Mouse (Mus musculus) stomach, embryonic 15.5 days (tissue): ENCODE measurements around the gene Grid2. TPM values are rescaled to one million over a fixed set of nuclear protein-coding genes. Genes with fewer than 3 reads are reported as not detected.
"Not testable (repeated sequence)": the region's sequence is repeated elsewhere in the genome, so short reads cannot be mapped to it uniquely, and the experiment has no call there.

Experiments
- ATAC-seq: fragments of 200-750 bp; cut with Nextera tagmentation; 2 replicates; pipeline ENCODE4 v1.8.0; 2017; ENCODE audit warnings: low read depth, moderate number of reproducible peaks, moderate TSS enrichment; ENCODE audit not compliant: insufficient read depth, low FRiP score
- H3K27ac ChIP-seq: fragments of 300-500 bp; sonication (generic); 2 replicates; pipeline ENCODE4 v1.5.1; 2015; ENCODE audit warnings: mild to moderate bottlenecking, inconsistent platforms
- H3K27me3 ChIP-seq: fragments of 300-500 bp; sonication (generic); replicated peaks from 2 replicates; pipeline ENCODE4 v1.6.1; 2015; ENCODE audit warnings: inconsistent platforms
- H3K36me3 ChIP-seq: fragments of 300-500 bp; sonication (generic); 2 replicates; pipeline ENCODE4 v1.6.1; 2015; ENCODE audit warnings: inconsistent platforms
- H3K4me1 ChIP-seq: fragments of 300-500 bp; sonication (generic); 2 replicates; pipeline ENCODE4 v1.6.1; 2015; ENCODE audit warnings: inconsistent platforms
- H3K4me2 ChIP-seq: fragments of 300-500 bp; sonication (generic); 2 replicates; pipeline ENCODE4 v1.6.1; 2015; ENCODE audit warnings: mild to moderate bottlenecking, inconsistent platforms
- H3K4me3 ChIP-seq: fragments of 300-500 bp; sonication (generic); replicated peaks from 2 replicates; pipeline ENCODE4 v1.5.1; 2015; ENCODE audit warnings: inconsistent platforms
- H3K9ac ChIP-seq: fragments of 300-500 bp; sonication (generic); 2 replicates; pipeline ENCODE4 v1.6.1; 2015; ENCODE audit warnings: inconsistent platforms
- H3K9me3 ChIP-seq: fragments of 300-500 bp; sonication (generic); 2 replicates; pipeline ENCODE4 v1.6.1; 2016; ENCODE audit warnings: inconsistent platforms
- WGBS: fragments of 180-500 bp; shearing (Covaris S2); methylation state at CpG from one replicate; pipeline ENCODE4 v1.1.7; 2015; 5-methylcytosine and 5-hydroxymethylcytosine counted together
- polyA plus RNA-seq: library from polyadenylated mRNA; unstranded; fragments of >200 nt; fragmentation: Nextera tagmentation; extraction: Ambion mirVana; gene quantifications from 2 replicates; pipeline ENCODE4 v1.2.1, GENCODE M21; 2015

Gene Grid2
- polyA plus RNA-seq, 1 experiment from 2014 or later, result 0.89 TPM

DNA sequence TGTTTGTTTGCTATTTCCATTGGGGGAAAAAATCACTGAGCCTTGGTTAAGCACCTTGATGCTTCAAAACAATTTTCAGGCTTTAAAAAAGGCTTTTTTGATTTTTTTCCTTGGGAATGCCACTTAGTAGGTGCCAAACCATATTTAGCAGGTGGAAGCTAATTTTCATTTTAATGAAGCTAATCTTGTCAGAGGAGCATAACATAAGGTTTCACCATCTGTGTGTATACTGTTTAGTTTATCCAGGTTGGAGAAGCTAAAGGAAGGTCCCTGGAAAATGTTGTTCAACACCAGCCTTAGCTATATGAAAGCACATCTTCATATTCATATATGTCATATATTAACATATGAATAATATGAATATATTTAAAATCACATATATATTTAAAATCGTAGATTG lies 161.9 kb downstream of the Grid2 start:
- H3K4me3 ChIP-seq, result no peak overlapping the region
- no peak overlapping the region for H3K9ac ChIP-seq
- H3K9me3 ChIP-seq, result no peaks in the 10 kb centered on the region
- no peak for ATAC-seq
- H3K27me3 ChIP-seq, result no peaks in the 10 kb centered on the region
- no peak overlapping the region for H3K27ac ChIP-seq
- no peak overlapping the region for H3K4me2 ChIP-seq
- H3K36me3 ChIP-seq, result no peaks in the 10 kb centered on the region
- WGBS, result 82% methylated on average over 1 of the region's 1 CpGs
- H3K4me1 ChIP-seq, result no peaks in the 10 kb centered on the region

DNA sequence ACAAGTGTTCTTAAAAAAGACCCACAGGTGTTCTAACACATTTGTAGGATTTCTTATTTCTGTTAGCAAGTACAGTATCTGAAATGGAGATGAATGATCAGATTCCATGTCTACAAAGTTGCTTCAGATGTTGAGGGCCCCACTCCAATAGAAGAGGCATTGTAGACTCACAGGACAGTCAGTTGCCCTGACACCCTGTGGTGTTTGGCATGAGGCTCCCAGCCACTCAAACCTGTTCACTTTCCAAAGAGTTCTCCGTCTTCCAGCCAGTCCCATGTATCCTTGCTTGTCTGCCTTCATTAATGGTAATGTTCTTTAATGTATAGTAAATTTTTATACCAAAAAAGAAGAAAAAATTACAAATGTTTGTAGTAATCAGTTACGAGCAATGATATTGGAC lies 177.1 kb downstream of the Grid2 start:
- Histone ChIP-seq H3K4me1 (no peaks in the 10 kb centered on the region), H3K9me3 (no peaks in the 10 kb centered on the region), H3K9ac (no peak overlapping the region), H3K27ac (no peak overlapping the region), H3K4me3 (no peak overlapping the region), H3K27me3 (no peaks in the 10 kb centered on the region), H3K36me3 (no peaks in the 10 kb centered on the region), H3K4me2 (no peak overlapping the region)
- WGBS, result 84% methylated on average over 2 of the region's 2 CpGs
- ATAC-seq, result no peak

DNA sequence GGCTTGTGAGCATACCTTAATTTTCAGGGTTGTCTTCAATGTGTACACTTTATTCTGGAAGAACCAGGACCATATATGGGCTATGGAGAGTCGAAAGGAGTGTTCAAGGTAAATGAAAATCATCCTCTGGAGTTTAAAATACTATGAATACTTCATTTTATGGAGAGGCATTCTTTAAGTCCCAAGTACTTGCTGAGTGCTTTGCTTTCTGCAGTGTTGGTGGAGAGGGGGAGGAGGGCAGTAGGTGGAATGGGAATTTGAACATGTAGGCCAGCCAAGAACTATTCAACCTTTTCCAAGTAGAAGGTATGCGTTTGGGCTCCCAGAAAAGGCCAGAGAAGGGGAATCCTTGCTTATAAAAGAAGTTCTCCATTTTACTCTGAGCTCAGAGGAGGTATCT lies 192.5 kb downstream of the Grid2 start:
- WGBS, result 72% methylated on average over 2 of the region's 2 CpGs
- H3K27me3 ChIP-seq, result no peaks in the 10 kb centered on the region
- no peak overlapping the region for H3K27ac ChIP-seq
- no peaks in the 10 kb centered on the region for H3K9me3 ChIP-seq
- H3K4me3 ChIP-seq, result no peak overlapping the region
- H3K4me2 ChIP-seq, result no peak overlapping the region
- no peaks in the 10 kb centered on the region for H3K4me1 ChIP-seq
- H3K9ac ChIP-seq, result no peak overlapping the region
- no peak for ATAC-seq
- H3K36me3 ChIP-seq, result no peaks in the 10 kb centered on the region

DNA sequence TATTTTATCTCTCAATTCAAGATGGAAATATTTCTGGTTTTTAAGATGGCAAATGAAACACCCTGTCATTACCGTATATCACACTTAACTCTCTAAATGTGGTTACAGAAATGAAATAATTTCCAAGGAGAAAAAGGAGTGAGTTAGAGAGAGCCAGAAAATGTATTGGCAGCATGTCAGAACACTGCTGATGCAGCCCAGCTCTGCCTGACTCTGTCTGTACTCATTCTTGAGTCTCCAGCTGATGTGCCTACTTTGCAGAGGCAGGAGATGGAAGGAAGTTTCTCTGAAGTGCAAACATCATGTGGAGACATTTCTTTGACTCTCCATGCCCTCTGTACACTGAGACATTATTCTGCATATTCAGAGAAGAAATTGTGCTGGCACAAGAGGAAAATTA lies 226.5 kb downstream of the Grid2 start:
- 69% methylated on average over 1 of the region's 1 CpGs for WGBS

DNA sequence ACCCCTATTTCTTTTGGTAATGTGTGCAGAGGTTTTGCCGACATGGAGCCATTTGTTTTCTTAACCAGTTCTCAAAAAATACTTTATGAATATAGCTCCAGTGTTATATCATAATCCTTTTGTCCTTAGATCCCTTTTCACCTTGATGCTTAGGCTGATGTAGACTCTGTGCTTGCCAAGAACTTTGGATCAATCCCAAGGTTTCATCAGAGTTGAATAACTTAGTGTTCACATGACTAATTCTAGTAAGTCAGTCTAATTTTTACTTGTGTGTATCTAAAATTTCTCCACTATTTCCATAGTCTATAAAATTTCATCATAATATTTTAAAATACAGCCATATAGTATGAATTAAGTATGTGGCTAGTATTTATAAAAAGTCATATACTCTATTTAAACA lies 259.3 kb downstream of the Grid2 start:
- H3K4me1 ChIP-seq, result no peaks in the 10 kb centered on the region
- H3K4me2 ChIP-seq, result no peak overlapping the region
- H3K36me3 ChIP-seq, result no peaks in the 10 kb centered on the region
- no peak overlapping the region for H3K27ac ChIP-seq
- 81% methylated on average over 1 of the region's 1 CpGs for WGBS
- no peak overlapping the region for H3K4me3 ChIP-seq
- no peaks in the 10 kb centered on the region for H3K27me3 ChIP-seq
- ATAC-seq, result no peak
- H3K9ac ChIP-seq, result no peak overlapping the region
- no peaks in the 10 kb centered on the region for H3K9me3 ChIP-seq

More for the DNA sequence above, 226.5 kb downstream of the Grid2 start:
- H3K27ac ChIP-seq, result no peak overlapping the region
- H3K36me3 ChIP-seq, result no peaks in the 10 kb centered on the region
- H3K4me3 ChIP-seq, result no peak overlapping the region
- ATAC-seq, result no peak
- H3K4me1 ChIP-seq, result no peaks in the 10 kb centered on the region
- no peaks in the 10 kb centered on the region for H3K9me3 ChIP-seq
- no peak overlapping the region for H3K4me2 ChIP-seq
- H3K9ac ChIP-seq, result no peak overlapping the region
- no peaks in the 10 kb centered on the region for H3K27me3 ChIP-seq

DNA sequence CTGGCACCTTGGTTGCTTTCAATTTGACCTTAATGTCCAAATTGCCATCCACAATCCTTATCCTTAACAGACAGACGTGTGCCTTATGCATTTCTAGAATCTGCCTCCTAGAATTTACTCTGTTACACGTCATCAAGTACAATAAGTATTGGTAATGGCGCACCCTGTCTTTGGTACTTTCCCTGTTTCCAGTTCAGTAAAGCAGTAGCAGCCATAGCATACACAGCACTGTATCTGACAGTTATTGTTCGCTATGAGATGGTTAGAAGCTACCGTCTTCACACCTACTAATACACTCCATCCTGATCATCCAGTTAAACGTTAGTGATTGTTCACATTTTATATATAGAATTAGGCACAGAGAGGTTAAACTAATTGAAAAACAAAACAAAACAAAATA lies 260.3 kb downstream of the Grid2 start:
- no peak for ATAC-seq
- WGBS, result 84% methylated on average over 6 of the region's 6 CpGs

DNA sequence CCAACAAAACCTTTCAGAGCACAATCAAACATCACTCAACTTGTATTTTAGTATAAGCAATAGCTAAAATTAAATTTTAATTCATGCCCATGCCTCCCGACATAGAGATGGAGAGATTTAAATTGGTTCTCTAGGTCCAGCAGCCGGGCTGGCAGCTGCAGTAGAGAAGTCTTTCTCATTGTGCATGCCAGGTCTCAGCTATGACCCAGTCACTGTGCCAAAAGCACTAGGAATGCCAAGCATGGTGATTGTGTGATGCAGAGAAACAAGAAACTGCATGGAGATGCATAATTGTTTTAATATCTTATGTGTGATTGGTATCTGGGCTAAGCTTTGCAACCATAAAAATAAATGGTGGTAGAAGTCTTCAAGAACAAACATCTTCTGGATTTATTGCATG lies 276.1 kb downstream of the Grid2 start:
- H3K36me3 ChIP-seq, result no peaks in the 10 kb centered on the region
- no peaks in the 10 kb centered on the region for H3K9me3 ChIP-seq
- no peak overlapping the region for H3K4me2 ChIP-seq
- H3K4me3 ChIP-seq, result no peak overlapping the region
- no peak for ATAC-seq
- H3K9ac ChIP-seq, result no peak overlapping the region
- H3K27me3 ChIP-seq, result no peaks in the 10 kb centered on the region
- WGBS, result 78% methylated on average over 2 of the region's 2 CpGs
- H3K4me1 ChIP-seq, result no peaks in the 10 kb centered on the region
- no peak overlapping the region for H3K27ac ChIP-seq

More for the DNA sequence above, 260.3 kb downstream of the Grid2 start:
- Histone ChIP-seq H3K4me1 (no peaks in the 10 kb centered on the region), H3K27ac (no peak overlapping the region), H3K9me3 (no peaks in the 10 kb centered on the region), H3K9ac (no peak overlapping the region), H3K36me3 (no peaks in the 10 kb centered on the region), H3K4me2 (no peak overlapping the region), H3K27me3 (no peaks in the 10 kb centered on the region), H3K4me3 (no peak overlapping the region)

DNA sequence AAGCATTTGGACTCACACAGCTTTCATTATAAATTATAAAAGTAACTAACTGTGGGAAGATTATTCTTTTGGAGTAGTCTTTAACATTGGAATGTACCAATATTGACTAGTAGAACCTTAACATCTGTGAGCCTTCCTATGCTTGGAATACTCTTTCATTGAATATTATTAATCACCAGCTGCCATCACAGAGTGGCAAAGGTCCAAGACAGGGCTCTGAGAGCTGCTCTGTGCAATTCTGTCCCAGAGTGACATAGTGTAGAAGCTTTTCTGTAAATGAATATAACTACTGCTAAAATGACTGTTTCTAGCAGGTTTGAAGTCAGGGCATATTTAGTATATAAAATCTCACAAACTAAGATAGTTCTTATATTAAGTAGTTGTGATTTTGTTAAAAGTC lies 277.2 kb downstream of the Grid2 start:
- H3K9me3 ChIP-seq, result no peaks in the 10 kb centered on the region
- ATAC-seq, result no peak

DNA sequence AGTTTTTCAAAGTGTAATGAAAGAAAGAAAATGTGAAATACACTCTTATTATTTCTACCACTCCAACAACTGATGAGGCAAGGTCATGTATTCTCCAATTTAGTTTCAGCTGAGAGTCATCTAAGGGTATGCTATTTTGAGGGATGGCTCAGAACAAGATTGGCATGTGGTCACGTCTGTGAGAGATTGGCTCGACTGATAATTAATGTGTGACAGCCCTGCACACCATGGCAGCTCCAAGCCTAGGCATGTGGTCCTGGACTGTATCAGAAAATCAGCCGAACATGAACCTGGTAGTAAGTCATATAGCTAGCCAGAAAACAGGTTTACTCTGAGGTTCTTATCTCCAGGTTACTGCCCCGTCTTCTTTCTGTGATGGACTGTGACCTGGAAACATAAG lies 292.1 kb downstream of the Grid2 start:
- H3K27me3 ChIP-seq, result no peaks in the 10 kb centered on the region
- H3K27ac ChIP-seq, result no peak overlapping the region
- no peak for ATAC-seq
- H3K4me1 ChIP-seq, result no peaks in the 10 kb centered on the region
- H3K4me3 ChIP-seq, result no peak overlapping the region
- no peaks in the 10 kb centered on the region for H3K36me3 ChIP-seq
- H3K4me2 ChIP-seq, result no peak overlapping the region
- H3K9ac ChIP-seq, result no peak overlapping the region
- 64% methylated on average over 4 of the region's 4 CpGs for WGBS
- H3K9me3 ChIP-seq, result no peaks in the 10 kb centered on the region

More for the DNA sequence above, 277.2 kb downstream of the Grid2 start:
- no peaks in the 10 kb centered on the region for H3K36me3 ChIP-seq
- no peak overlapping the region for H3K4me3 ChIP-seq
- no peaks in the 10 kb centered on the region for H3K4me1 ChIP-seq
- H3K27ac ChIP-seq, result no peak overlapping the region
- H3K4me2 ChIP-seq, result no peak overlapping the region
- no peaks in the 10 kb centered on the region for H3K27me3 ChIP-seq
- no peak overlapping the region for H3K9ac ChIP-seq

DNA sequence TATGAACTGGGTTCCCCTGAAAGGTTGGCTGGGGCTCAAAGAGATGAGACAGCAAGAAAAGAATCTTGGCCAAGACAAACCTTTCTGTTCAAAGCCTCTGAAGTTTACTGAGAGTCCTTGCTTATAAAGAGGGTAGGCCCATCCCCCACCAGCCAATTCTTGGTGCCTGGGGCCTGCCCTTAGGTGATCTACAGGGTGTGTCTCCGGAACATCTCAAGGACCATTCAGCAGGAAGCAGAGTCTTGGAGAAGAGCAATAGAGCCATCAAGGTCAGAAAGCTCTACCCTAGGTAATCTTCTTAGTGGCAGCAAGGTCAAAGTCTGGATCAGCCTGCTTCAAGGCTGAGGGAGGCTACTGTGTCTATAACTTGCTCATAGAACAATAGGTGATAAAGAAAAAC lies 313.1 kb downstream of the Grid2 start:
- not testable (repeated sequence) for H3K36me3 ChIP-seq, ATAC-seq, H3K27me3 ChIP-seq, H3K4me3 ChIP-seq, H3K9me3 ChIP-seq, H3K4me1 ChIP-seq, H3K4me2 ChIP-seq, H3K9ac ChIP-seq, H3K27ac ChIP-seq
- WGBS, result 76% methylated on average over 1 of the region's 1 CpGs

DNA sequence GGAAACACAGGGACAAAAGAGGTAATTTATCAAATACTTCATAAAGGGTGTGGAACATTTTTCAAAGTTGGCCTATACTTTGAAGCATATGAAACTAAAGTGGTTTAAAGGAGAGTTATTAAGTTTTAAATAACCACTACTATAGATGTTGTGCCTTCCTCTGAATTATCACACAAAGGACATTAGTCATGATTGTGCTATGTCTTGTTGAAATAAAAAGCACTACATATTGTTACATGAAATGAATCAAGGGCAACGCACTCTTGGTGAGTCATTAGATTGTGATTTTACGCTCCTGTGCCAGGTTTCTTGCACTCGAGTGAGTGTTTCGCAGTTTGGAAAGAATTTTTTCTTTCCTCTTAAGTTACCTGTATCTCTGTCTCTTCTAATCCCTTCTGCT lies 335.0 kb downstream of the Grid2 start:
- WGBS, result 89% methylated on average over 4 of the region's 4 CpGs
- Histone ChIP-seq H3K4me2 (no peak overlapping the region), H3K4me3 (no peak overlapping the region), H3K4me1 (no peaks in the 10 kb centered on the region), H3K27ac (no peak overlapping the region), H3K27me3 (no peaks in the 10 kb centered on the region), H3K9ac (no peak overlapping the region), H3K36me3 (no peaks in the 10 kb centered on the region), H3K9me3 (no peaks in the 10 kb centered on the region)
- ATAC-seq, result no peak

DNA sequence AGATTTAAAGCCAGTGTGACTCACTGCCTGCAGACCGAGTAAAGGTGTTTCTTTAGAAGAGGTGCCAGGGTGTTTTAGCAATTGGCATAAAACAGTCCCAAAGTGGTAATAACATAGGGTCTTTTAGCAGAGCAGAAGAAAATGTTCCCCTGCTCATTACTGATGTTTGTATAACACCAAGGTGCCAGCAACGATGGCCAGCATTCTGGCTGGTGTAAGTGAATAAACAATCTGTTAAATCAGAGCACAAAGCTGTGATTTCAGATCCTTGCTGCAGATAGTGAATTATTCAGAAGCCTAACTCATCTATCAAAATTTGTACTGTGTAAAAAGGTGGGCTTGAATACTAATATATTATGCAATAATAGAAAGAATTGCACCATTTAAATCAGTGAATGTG lies 353.9 kb downstream of the Grid2 start:
- no peak overlapping the region for H3K4me3 ChIP-seq
- no peak for ATAC-seq

DNA sequence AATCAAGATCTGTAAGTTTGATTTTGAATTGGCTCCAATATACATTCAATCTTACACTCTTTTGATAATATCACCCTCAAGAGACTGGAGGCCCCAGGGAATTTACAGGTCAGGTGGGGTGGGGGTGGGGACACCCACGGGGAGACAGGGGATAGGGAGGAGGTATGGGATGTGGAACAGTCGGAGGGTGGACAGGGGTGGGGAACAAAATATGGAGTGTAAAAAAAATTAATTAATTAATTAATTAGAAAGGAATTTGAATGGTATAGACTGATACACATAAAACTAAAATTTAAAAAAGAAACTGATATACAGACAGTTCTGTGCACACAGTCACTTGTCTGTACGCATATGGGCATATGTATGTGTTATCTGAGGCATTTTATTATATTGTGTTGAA lies 380.3 kb downstream of the Grid2 start:
- Histone ChIP-seq H3K9ac (no peak overlapping the region), H3K9me3 (no peaks in the 10 kb centered on the region), H3K27me3 (no peaks in the 10 kb centered on the region), H3K27ac (no peak overlapping the region), H3K4me1 (no peaks in the 10 kb centered on the region), H3K4me3 (no peak overlapping the region), H3K36me3 (no peaks in the 10 kb centered on the region), H3K4me2 (no peak overlapping the region)
- no peak for ATAC-seq
- 84% methylated on average over 3 of the region's 3 CpGs for WGBS

More for the DNA sequence above, 353.9 kb downstream of the Grid2 start:
- WGBS, result 40% methylated on average over 2 of the region's 2 CpGs
- H3K27ac ChIP-seq, result no peak overlapping the region
- H3K4me2 ChIP-seq, result no peak overlapping the region
- H3K36me3 ChIP-seq, result no peaks in the 10 kb centered on the region
- no peak overlapping the region for H3K9ac ChIP-seq
- H3K27me3 ChIP-seq, result no peaks in the 10 kb centered on the region
- H3K4me1 ChIP-seq, result no peaks in the 10 kb centered on the region
- no peaks in the 10 kb centered on the region for H3K9me3 ChIP-seq
